In the genomic region with DNA sequence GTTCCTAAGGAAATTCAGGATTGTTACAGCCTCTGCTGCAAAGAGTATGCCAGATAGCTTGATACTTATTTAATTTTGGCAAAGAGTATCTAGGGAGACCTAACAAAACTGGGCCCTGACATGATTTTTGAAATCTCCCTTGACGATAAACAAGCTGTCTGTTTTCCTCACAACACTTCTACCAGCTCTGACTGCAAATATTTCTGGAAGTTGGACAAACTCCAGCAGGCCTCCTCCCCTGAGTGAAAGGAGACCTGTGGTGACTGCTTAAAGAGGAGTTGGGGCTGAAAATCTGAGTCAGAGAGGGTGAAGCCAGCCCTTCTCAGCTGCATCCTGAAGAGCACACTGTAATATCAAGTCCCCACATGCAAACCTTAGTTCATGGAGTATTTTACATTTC, we compare ENCODE assay signal across 11 mouse cellular contexts.
DNase-seq lines count a peak whose midpoint lies in the region; ATAC-seq and TF ChIP-seq lines count a peak whose summit lies in the region.
"Had no signal": no experiment of that assay in that cellular context is flagged by ENCODE, and none has a peak within 500 bp of the region (broad histone marks: within the 10 kb centered on the region; RNA-seq: fewer than 3 reads in every experiment).

No protein-coding gene starts in this region.

- ATAC-seq in hindbrain, embryonic 14.5 days (ENCODE audit: low FRiP score): peak; percentile 59; the same call in 1 of the 2 replicates
- no peak for ATAC-seq in hindbrain, embryonic 13.5 days (ENCODE audit: low FRiP score)
- ATAC-seq in liver, postnatal 0 days: no peak
- ATAC-seq: forebrain, embryonic 13.5 days had no signal

- no peak overlapping the region for H3K4me3 ChIP-seq in hindbrain, embryonic 14.5 days (replicated peaks; ENCODE audit: low read length)
- no peak overlapping the region for H3K4me3 ChIP-seq in hindbrain, embryonic 13.5 days
- H3K4me3 ChIP-seq in liver, postnatal 0 days (ENCODE audit: low read depth, low read length): no peak overlapping the region
- H3K4me3 ChIP-seq: forebrain, embryonic 13.5 days; limb, embryonic 15.5 days; myocyte had no signal

- no peak for TF ChIP-seq CTCF in liver, postnatal 0 days (IDR thresholded peaks at IDR 0.05; ENCODE audit: low read depth)

- no peak overlapping the region for H3K9ac ChIP-seq in hindbrain, embryonic 14.5 days
- no peak overlapping the region for H3K9ac ChIP-seq in hindbrain, embryonic 13.5 days
- no peak overlapping the region for H3K9ac ChIP-seq in liver, postnatal 0 days (replicated peaks)
- H3K9ac ChIP-seq: forebrain, embryonic 13.5 days; limb, embryonic 15.5 days had no signal

- peak; percentile 44 for DNase-seq in hindbrain, embryonic 14.5 days (ENCODE audit: low spot score)
- DNase-seq in adipocyte (ENCODE audit: low spot score): peak; percentile 4
- peak; percentile 87 for DNase-seq in cerebellum, adult 9-10 months
- peak; percentile 63 for DNase-seq in layer of hippocampus, adult 9-11 months
- DNase-seq in liver, postnatal 0 days: no peak
- no peak for DNase-seq in T-cell, adult 2 months (ENCODE audit: low spot score)

- no peaks in the 10 kb centered on the region for H3K36me3 ChIP-seq in hindbrain, embryonic 14.5 days (replicated peaks; ENCODE audit: control insufficient read depth, insufficient read depth)
- H3K36me3 ChIP-seq in hindbrain, embryonic 13.5 days: no peaks in the 10 kb centered on the region
- no peaks in the 10 kb centered on the region for H3K36me3 ChIP-seq in liver, postnatal 0 days (replicated peaks; ENCODE audit: insufficient read depth, low read length)
- H3K36me3 ChIP-seq: G1E; limb, embryonic 15.5 days had no signal

- no peaks in the 10 kb centered on the region for H3K9me3 ChIP-seq in hindbrain, embryonic 14.5 days (ENCODE audit: control insufficient read depth, low read length)
- H3K9me3 ChIP-seq in hindbrain, embryonic 13.5 days: no peaks in the 10 kb centered on the region
- H3K9me3 ChIP-seq in liver, postnatal 0 days (ENCODE audit: low read length): no peaks in the 10 kb centered on the region
- H3K9me3 ChIP-seq: forebrain, embryonic 13.5 days; G1E; limb, embryonic 15.5 days had no signal

- TF ChIP-seq EP300 in liver, postnatal 0 days (IDR thresholded peaks at IDR 0.05; ENCODE audit: low read depth): no peak

- H3K4me1 ChIP-seq in hindbrain, embryonic 14.5 days (replicated peaks; ENCODE audit: control insufficient read depth, insufficient read depth, low read length): no peaks in the 10 kb centered on the region
- H3K4me1 ChIP-seq in hindbrain, embryonic 13.5 days (replicated peaks): no peaks in the 10 kb centered on the region
- no peaks in the 10 kb centered on the region for H3K4me1 ChIP-seq in liver, postnatal 0 days (ENCODE audit: insufficient read depth)
- H3K4me1 ChIP-seq: forebrain, embryonic 13.5 days; limb, embryonic 15.5 days had no signal

- no peaks in the 10 kb centered on the region for H3K27me3 ChIP-seq in hindbrain, embryonic 14.5 days (ENCODE audit: control insufficient read depth, insufficient read depth, low read length)
- H3K27me3 ChIP-seq in hindbrain, embryonic 13.5 days: no peaks in the 10 kb centered on the region
- H3K27me3 ChIP-seq in liver, postnatal 0 days (ENCODE audit: insufficient read depth, low read length): no peaks in the 10 kb centered on the region
- H3K27me3 ChIP-seq: forebrain, embryonic 13.5 days; limb, embryonic 15.5 days had no signal

- H3K4me2 ChIP-seq in hindbrain, embryonic 14.5 days (replicated peaks): no peak overlapping the region
- H3K4me2 ChIP-seq in hindbrain, embryonic 13.5 days: no peak overlapping the region
- no peak overlapping the region for H3K4me2 ChIP-seq in liver, postnatal 0 days (ENCODE audit: low read depth, low read length)
- H3K4me2 ChIP-seq: forebrain, embryonic 13.5 days; limb, embryonic 15.5 days had no signal

- WGBS in hindbrain, embryonic 14.5 days: 59% methylated on average over 1 of the region's 1 CpGs
- 65% methylated on average over 1 of the region's 1 CpGs for WGBS in hindbrain, embryonic 13.5 days
- 76% methylated on average over 1 of the region's 1 CpGs for WGBS in liver, postnatal 0 days (ENCODE audit: insufficient replicate concordance)

- H3K27ac ChIP-seq in hindbrain, embryonic 14.5 days: no peak overlapping the region
- no peak overlapping the region for H3K27ac ChIP-seq in hindbrain, embryonic 13.5 days
- no peak overlapping the region for H3K27ac ChIP-seq in liver, postnatal 0 days (ENCODE audit: low read depth)
- H3K27ac ChIP-seq: forebrain, embryonic 13.5 days; limb, embryonic 15.5 days had no signal

Comparison
In these comparisons a context has a peak if more than half of its experiments do, and no peak if none do; other contexts are left out.
1. DNase-seq: peak in hindbrain, embryonic 14.5 days (single experiment), adipocyte (single experiment), cerebellum, adult 9-10 months (single experiment) and layer of hippocampus, adult 9-11 months (single experiment); none in liver, postnatal 0 days (single experiment) and T-cell, adult 2 months (single experiment).